Mouse (Mus musculus) stomach, postnatal 0 days (tissue): ENCODE measurements at regions not wholly inside any gene's neighbourhood (a gene's known extent, or its start where the extent isn't known, plus 50 kb on each side); places are given as distances from the start of the nearest gene placed in this dataset.

ENCODE experiments used
- CTCF ChIP-seq: IDR thresholded peaks from 2 replicates; pipeline ENCODE4 v1.5.1; 2016; ENCODE audit warnings: antibody characterized with exemption, low read depth, mild to moderate bottlenecking, moderate library complexity
- EP300 ChIP-seq: optimal IDR thresholded peaks from 2 replicates; pipeline ENCODE3; 2016; ENCODE audit warnings: antibody characterized with exemption

GRCm38 (mm10) chr2:149724279-149724678, 104.7 kb upstream of the Syndig1 start:
- TF ChIP-seq CTCF = no peak
- TF ChIP-seq EP300 = no peak
